Mouse (Mus musculus): ENCODE data around the gene Mgea5.

Gene Mgea5

DNA sequence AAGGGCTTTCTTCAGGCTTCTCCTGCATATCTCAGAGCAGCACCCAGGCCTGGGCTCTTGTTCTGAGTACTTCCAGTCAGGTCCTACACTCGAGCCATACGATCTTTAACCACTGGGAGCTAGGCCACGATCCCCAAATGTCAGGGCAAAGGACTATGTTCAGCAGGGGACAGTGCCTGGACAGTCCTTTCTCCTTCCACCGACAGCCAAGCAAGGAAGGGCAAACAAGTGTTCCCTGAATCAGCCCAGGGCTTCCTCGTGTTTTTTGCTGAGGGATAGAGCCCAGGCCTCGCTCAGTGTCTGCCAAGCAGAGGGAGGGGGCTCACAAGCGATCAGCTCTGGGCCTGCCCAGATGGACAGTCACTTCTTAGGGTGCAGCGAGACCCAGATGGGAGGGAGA, 53.6 kb downstream of the Mgea5 start:
- DNase-seq (ENCODE audit: low spot score in 2 of 2), result no peak

DNA sequence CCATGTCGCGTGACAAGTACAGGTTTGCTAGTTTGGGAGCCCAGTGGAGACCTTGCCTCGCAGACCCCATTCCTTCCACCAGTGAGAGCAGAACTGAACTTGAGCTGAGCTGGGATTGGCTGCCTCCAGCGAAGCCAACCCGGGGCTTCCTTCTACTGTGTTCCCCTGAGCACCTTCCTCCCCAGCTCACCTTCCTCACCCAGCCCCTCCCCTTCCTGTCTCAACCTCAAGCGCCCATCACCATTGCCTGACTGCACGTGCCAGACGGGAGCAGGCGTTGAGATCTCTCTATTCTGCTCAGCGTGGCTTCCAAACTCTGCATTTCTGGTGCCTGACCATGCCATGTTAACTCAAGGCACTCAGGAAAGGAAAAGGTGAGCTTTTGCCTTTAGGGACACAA, 56.4 kb downstream of the Mgea5 start:
- no peak for DNase-seq (ENCODE audit: low spot score in 2 of 2)

DNA sequence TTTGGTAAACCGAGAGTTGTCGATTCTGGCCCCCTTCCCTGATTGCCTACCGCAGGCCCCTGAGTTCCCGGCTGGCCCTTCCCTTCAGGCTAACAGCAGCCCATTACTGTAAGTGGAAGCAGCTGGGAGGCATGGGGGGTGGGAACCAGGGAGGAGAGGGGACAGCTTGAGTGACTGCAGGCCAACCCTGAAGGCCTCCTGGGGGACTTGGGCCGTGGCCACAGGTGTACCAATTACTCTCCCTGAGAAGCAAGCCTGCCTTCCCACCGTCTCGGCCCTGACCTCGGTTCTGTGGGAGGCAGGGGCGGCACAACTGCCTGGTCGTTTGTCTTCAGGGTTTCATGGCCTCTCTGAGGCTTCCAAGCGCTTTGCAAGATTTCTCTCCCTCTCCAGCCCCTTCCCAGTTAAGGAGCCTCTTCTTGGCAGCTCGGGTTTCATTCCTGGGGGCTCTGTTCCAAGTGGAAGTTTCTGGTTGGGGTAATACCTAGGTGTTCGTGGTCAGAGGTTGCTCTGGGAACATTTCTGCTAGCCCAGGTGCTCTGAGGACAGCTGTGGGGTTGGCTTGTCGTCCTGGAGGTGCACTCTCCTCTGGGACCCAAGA, 57.9 kb downstream of the Mgea5 start:
- no peak for DNase-seq (ENCODE audit: low spot score in 2 of 2)

DNA sequence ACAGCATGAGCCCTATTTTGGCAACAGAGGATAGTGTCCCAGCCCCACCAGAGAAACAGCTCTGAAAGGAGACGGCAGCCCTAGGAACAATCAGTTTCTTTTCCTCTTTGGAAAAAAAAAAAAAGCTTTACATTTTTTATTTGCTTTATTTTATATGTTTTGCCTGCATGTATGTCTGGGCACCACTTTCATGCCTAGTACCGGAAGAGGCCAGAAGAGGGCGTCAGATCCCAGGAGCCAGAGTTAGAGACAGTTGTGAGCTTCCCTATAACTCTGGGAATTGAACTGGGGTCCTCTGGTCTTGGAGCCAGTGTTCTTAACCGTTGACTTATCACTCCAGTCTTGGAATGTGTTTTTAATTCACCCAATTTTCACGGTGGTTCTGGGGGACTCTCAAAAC, 61.4 kb downstream of the Mgea5 start:
- no peak for DNase-seq (ENCODE audit: low spot score in 2 of 2)

DNA sequence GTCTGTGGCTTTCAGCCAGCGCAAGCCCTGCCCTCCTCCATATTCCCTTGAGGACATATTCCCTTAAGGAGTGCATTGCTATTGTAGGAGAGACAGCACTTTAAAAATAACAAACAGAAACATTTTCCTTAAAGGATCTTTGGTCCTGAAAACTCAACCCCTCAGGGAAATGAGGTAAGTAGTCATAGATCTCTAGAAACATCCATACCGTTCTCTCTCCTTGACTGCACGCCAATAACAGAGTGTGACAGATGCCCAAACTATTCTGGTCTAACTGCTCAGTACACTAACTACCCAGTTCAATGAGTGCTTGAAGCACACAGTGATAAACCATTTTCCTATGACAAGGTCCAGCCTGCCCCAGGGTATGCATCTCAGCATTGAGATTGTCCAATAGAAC, 65.4 kb downstream of the Mgea5 start:
- DNase-seq (ENCODE audit: low spot score in 2 of 2), result no peak

DNA sequence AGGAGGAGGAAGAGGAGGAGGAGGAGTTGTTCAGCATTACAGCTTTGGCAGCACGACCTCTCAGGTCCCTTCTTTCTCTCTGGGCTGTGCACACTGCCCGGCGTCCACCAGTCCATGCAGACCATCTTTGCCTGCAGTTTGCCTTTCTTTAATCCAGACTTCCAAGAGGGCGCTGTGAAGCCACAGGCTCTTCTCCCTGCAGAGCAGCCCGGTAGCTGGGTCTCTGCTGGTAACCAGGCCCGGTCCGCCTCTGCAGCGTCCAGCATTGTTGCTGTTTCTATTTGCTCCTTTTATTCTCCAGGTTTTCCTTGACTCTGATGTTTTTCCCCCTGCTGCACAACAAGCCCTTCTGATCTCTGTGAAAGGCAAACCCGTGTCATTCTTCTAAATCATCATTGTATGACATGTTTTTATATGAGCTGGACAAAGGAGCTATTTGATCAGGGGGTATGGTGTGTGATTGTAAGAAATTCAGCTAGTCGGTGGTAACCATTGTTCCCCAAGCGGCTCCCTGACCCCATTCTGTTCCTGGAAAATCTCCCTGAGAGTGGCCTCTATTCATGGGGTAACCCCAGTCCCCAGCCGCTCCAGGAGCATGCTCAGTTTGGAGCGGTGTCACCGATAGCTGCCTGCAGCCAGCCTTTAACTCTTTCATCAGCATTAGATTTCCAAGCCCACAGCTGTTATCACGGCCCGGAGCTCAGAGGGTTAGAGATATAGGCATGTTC, 66.0 kb downstream of the Mgea5 start:
- DNase-seq (ENCODE audit: low spot score in 2 of 2), result no peak

DNA sequence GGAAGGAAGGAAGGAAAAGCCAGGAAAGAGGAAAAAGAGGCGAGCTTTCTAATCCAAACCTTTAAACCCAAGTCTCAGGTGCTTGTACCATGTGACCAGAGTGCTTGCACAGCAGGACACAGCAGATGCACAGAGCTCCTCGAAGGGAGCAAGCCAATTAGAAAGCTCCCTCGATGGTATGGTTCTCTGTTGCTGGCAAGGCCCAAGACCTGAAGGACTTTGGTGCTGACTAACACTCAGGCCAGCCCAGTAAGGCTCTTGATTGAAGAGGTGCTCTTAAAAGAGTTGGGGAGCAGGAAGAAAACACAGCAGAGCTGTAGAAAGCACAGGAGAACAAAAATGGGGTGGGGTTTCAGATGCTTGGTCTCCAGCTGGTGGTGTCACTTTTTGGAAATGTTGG, 74.9 kb downstream of the Mgea5 start:
- DNase-seq (ENCODE audit: low spot score in 2 of 2), result no peak

All from right cerebral cortex, postnatal 36 days (tissue).